Mouse (Mus musculus) ZHBTc4 (cell line): Measurements from ENCODE around the gene Ghdc.

Experiments
- DNase-seq: peaks from one replicate; pipeline ENCODE4 v3.0.0-alpha.2; 2011; ENCODE audit warnings: low read depth, low spot score

Gene Ghdc

GRCm38 (mm10) chr11:100746546-100746945, 24.2 kb downstream of the Ghdc start:
- peak; percentile 52 for DNase-seq

GRCm38 (mm10) chr11:100745085-100745484, 25.7 kb downstream of the Ghdc start:
- DNase-seq, result peak; percentile 85

GRCm38 (mm10) chr11:100741348-100741747, 29.4 kb downstream of the Ghdc start:
- DNase-seq, result no peak

- DNase-seq, result no peak
These were observed 32.0 kb downstream of the Ghdc start for GRCm38 (mm10) chr11:100738749-100739148.

- peak; percentile 100 for DNase-seq
These were observed 32.6 kb downstream of the Ghdc start, which contains the start of gene Rab5c for GRCm38 (mm10) chr11:100738066-100738604. TSS of gene Rab5c (minus strand) at chr11:100738215.

- no peak for DNase-seq
These were observed 33.5 kb downstream of the Ghdc start for GRCm38 (mm10) chr11:100737105-100737733.

- DNase-seq, result no peak
These were observed 34.0 kb downstream of the Ghdc start for GRCm38 (mm10) chr11:100736746-100737080.

- DNase-seq, result no peak
These were observed 34.6 kb downstream of the Ghdc start for GRCm38 (mm10) chr11:100735954-100736745.

- DNase-seq, result no peak
These were observed 35.5 kb downstream of the Ghdc start for GRCm38 (mm10) chr11:100735134-100735865.

- no peak for DNase-seq
These were observed 40.1 kb downstream of the Ghdc start for GRCm38 (mm10) chr11:100730477-100731205.

GRCm38 (mm10) chr11:100729976-100730375, 40.8 kb downstream of the Ghdc start:
- no peak for DNase-seq

- DNase-seq, result no peak
These were observed 42.2 kb downstream of the Ghdc start for GRCm38 (mm10) chr11:100728601-100729000.

GRCm38 (mm10) chr11:100727201-100727600, 43.6 kb downstream of the Ghdc start:
- no peak for DNase-seq

- DNase-seq, result no peak
These were observed 45.7 kb downstream of the Ghdc start for GRCm38 (mm10) chr11:100724919-100725512.

- DNase-seq, result no peak
These were observed 48.2 kb downstream of the Ghdc start for GRCm38 (mm10) chr11:100722493-100723028.

GRCm38 (mm10) chr11:100721776-100722492, 48.8 kb downstream of the Ghdc start:
- DNase-seq, result no peak

GRCm38 (mm10) chr11:100721254-100721653, 49.5 kb downstream of the Ghdc start:
- no peak for DNase-seq

GRCm38 (mm10) chr11:100720345-100720744, 50.4 kb downstream of the Ghdc start:
- DNase-seq, result no peak

- DNase-seq, result peak; percentile 77
These were observed 50.9 kb downstream of the Ghdc start for GRCm38 (mm10) chr11:100719893-100720292.

GRCm38 (mm10) chr11:100719312-100719711, 51.4 kb downstream of the Ghdc start:
- DNase-seq, result no peak
